Mouse (Mus musculus) megakaryocyte, embryonic 14.5 days (primary cell): ENCODE data around the gene Gm15130. TPM values are rescaled to one million over a fixed set of nuclear protein-coding genes. Genes with fewer than 3 reads are reported as not detected.

ENCODE experiments used
- H3K27me3 ChIP-seq: replicated peaks from 2 replicates; pipeline ENCODE3; 2012; ENCODE audit warnings: inconsistent platforms
- H3K36me3 ChIP-seq: replicated peaks from 2 replicates; pipeline ENCODE3; 2012; ENCODE audit warnings: low read length, inconsistent platforms, mixed read lengths
- H3K4me1 ChIP-seq: 2 replicates; pipeline ENCODE4 v1.6.1; 2012; ENCODE audit warnings: inconsistent platforms
- H3K4me3 ChIP-seq: replicated peaks from 2 replicates; pipeline ENCODE3; 2012; ENCODE audit warnings: moderate library complexity, mild to moderate bottlenecking, inconsistent platforms
- H3K9me3 ChIP-seq: 2 replicates; pipeline ENCODE4 v1.6.1; 2012; ENCODE audit warnings: inconsistent platforms
- FLI1 ChIP-seq: IDR thresholded peaks from 2 replicates; pipeline ENCODE4 v1.6.1; 2012; ENCODE audit warnings: low read length, inconsistent platforms, mixed read lengths
- GATA1 ChIP-seq: IDR thresholded peaks from 3 replicates; pipeline ENCODE4 v1.6.1; 2012; ENCODE audit warnings: mixed read lengths, low read length, inconsistent platforms, borderline replicate concordance
- polyA plus RNA-seq: library from polyadenylated mRNA; stranded (reverse); fragments of >175 nt; gene quantifications from 2 replicates; pipeline ENCODE4 v1.2.3, GENCODE M21; 2012; ENCODE audit warnings: low replicate concordance; ENCODE audit not compliant: insufficient read depth

The Gm15130 gene
- polyA plus RNA-seq: not detected in 2 replicates

DNA sequence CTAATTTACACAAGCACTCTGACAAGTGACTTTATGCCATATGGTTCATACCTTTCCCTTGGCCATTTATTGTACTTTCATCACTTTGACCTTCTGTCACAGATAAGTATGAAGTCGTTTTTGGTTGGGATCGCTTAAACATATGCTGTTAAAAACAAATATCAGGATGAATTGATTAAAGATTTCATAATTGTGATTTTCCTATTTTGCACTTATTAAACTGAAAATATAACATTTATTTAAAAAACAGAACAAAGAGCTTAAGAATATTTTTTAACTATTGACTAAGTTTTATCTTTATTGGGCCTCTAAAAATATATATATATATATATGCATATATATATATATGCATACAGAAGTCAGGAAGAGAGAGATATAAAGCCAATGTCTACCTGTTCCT lies at the start of gene Gm15130:
Gm15130 (minus strand) TSS at position 101 of the 400 bp plus-strand sequence.
- TF ChIP-seq GATA1: no peak
- TF ChIP-seq FLI1: no peak
- no peaks in the 10 kb centered on the region for H3K36me3 ChIP-seq
- no peaks in the 10 kb centered on the region for H3K4me1 ChIP-seq
- no peaks in the 10 kb centered on the region for H3K9me3 ChIP-seq
- H3K4me3 ChIP-seq: no peak within 1 kb of the TSS
- no peaks in the 10 kb centered on the region for H3K27me3 ChIP-seq

DNA sequence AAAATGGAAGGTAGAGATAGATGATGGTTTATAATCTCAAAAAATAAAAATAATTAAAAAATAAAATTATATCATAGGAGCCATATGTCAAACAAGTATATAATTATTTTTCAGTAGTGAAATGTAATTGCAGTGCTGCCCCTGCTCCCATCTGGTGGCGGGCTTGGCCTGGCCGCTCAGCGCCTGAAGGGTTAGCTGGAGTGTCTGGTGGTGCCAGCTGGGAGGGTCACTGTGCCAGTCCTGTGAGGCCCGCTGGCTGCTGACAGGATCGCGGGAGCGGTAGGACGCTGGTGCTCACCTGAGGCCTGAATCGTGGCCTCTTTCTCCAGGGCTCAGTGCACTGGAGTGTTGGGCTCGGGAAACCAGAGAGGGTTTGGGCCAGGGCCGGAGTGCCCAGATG lies 29.3 kb upstream of the Gm15130 start:
- Histone ChIP-seq H3K27me3 (no peaks in the 10 kb centered on the region), H3K4me3 (no peak overlapping the region), H3K9me3 (peaks cover 6% of the 10 kb centered on the region), H3K36me3 (no peaks in the 10 kb centered on the region), H3K4me1 (no peaks in the 10 kb centered on the region)
- TF ChIP-seq FLI1: no peak
- no peak for TF ChIP-seq GATA1

DNA sequence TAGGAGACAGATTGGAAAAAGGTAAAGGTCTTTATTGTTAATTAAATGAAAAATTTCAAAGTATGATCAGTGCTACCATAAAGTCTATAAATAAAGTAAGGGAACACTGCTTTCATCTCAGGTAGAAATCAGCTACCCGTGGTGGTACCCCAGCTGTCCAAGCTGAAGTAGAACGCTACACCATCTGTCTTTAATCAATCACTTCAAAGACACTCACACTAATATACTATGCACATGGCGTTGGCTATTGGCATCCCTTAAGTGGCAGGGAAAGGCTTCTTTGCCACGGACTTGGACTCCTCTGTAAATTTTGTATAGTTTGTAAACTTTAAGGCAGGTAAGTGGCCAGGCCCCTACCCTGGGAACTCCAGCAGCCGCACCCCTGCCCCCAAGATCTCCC lies 17.0 kb downstream of the Gm15130 start:
- no peak overlapping the region for H3K4me3 ChIP-seq
- no peaks in the 10 kb centered on the region for H3K9me3 ChIP-seq
- H3K27me3 ChIP-seq: no peaks in the 10 kb centered on the region
- TF ChIP-seq GATA1 (no peak), FLI1 (no peak)
- no peaks in the 10 kb centered on the region for H3K36me3 ChIP-seq
- H3K4me1 ChIP-seq: no peaks in the 10 kb centered on the region

DNA sequence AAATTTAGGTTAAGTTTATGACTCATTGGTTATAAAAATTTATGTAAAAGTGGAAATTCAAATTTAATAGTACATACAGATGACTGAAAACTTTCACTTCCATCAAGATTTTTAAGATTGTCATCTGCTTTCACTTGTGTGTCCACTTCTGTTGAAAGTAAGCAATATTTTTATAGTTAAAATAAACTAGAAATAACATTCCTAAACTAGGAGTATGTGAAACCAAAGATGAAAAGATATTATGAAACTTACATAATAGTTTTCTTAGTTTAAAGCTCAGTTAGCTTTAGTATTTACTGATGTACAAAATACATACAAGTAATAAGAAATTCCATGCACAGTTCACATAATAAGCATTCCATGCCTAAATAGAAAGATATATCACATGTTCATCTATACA lies 46.9 kb downstream of the Gm15130 start, which contains the start of gene Gm13941:
Gm13941 (minus strand) TSS at position 101 of the 400 bp plus-strand sequence.
- Histone ChIP-seq H3K9me3 (no peaks in the 10 kb centered on the region), H3K27me3 (no peaks in the 10 kb centered on the region), H3K4me3 (no peak within 1 kb of the TSS), H3K4me1 (no peaks in the 10 kb centered on the region), H3K36me3 (no peaks in the 10 kb centered on the region)
- TF ChIP-seq FLI1: no peak
- TF ChIP-seq GATA1: no peak

Other genes starting within 250 kb of the Gm15130 start
- not detected in 2 replicates for gene Ano3, start 202.0 kb downstream of the Gm15130 start, polyA plus RNA-seq
- gene Gm13941, start 47.0 kb downstream of the Gm15130 start, polyA plus RNA-seq: not detected in 2 replicates
- not detected in 2 replicates for gene 4930430A15Rik, start 76.7 kb upstream of the Gm15130 start, polyA plus RNA-seq
- not detected in 2 replicates for gene Olfr1275, start 82.3 kb upstream of the Gm15130 start, polyA plus RNA-seq
- 1.2 TPM in 1 of 2 replicates, not detected in the other for gene Olfr1276, start 101.6 kb upstream of the Gm15130 start, polyA plus RNA-seq
- not detected in 2 replicates for gene Olfr1277, start 121.2 kb upstream of the Gm15130 start, polyA plus RNA-seq
- gene Olfr1278, start 137.2 kb upstream of the Gm15130 start, polyA plus RNA-seq: not detected in 2 replicates
- gene Olfr1279, start 147.7 kb upstream of the Gm15130 start, polyA plus RNA-seq: not detected in 2 replicates
- not detected in 2 replicates for gene Olfr1280, start 161.1 kb upstream of the Gm15130 start, polyA plus RNA-seq
- gene Olfr1281, start 173.6 kb upstream of the Gm15130 start, polyA plus RNA-seq: not detected in 2 replicates
- gene Olfr1282, start 183.1 kb upstream of the Gm15130 start, polyA plus RNA-seq: not detected in 2 replicates
- gene Olfr1283, start 213.9 kb upstream of the Gm15130 start, polyA plus RNA-seq: not detected in 2 replicates
- not detected in 2 replicates for gene Olfr1284, start 222.6 kb upstream of the Gm15130 start, polyA plus RNA-seq